Mouse (Mus musculus) neural tube, embryonic 10.5 days (tissue): ENCODE results near the gene Zfp92.

Source experiments
- DNase-seq: peaks from one replicate; pipeline ENCODE4 v3.0.0-alpha.2; 2017; ENCODE audit warnings: low spot score; ENCODE audit errors: extremely low spot score

Zfp92 gene

DNA sequence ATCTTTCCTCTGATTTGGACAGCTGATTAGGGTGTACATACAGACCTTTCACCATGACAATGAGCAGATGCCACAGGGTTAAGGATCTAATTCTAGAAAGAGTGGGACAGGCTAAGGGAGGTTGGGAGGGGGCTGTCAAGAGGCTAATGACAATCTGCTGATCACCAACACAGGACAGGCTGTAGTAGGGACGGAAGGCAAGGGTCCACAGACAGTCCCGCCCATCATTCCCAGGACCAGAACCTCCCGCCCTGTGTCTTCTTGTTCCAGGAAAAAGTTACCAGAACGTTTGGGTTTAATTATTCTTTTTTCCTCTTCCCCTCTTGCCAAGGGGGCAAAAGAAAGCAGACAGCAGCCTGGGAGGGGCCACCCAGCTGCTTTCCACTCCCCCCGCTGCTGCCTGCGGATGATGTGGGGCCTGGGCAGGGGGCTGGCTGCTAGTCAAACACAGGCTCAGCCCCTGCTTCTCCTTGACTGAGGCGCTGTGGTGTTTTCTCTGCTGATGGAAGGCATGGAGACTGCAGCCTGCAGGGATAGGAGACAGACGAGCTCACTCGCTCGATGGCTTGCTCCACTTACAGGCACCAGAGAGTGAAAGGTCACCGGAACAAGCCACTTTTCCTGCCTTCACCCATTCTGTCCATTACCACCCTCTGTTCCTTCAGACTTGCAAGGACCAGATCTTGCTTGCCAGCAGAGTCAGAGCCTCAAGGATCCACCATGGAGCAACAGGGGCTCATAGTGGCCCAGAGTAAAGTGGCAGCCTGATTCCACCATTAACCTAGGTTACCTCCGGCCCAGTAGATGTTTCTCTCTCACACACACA is 63.7 kb downstream of the Zfp92 start:
- DNase-seq, result no peak

DNA sequence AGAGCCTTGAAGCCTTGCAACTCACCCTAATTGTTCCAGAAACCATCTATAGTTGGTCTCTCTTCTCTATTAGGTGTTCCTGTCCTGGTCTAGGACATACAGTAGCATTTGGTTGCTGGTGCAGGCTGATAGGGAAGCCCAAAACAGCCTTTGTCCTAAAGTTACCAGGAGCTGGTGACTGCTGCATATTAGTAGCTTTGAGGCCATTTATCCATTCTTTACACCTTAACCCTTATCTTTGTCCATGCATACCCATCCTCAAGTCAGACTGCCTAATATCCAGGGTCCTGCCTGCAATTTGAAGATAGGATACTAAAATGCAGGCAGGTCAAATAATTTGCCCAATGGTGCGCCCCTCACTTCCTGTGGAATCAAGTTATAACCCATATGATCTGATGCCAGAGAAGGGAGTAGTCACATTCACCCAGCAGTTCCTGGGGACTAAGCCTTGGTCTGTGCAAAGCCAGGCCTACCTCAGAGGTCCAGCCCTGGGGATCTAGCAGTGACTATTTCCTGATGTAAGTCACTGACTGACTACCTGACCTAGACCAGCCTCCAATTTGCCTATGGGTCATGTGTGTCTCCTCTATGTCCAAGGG is 64.9 kb downstream of the Zfp92 start:
- DNase-seq, result no peak

DNA sequence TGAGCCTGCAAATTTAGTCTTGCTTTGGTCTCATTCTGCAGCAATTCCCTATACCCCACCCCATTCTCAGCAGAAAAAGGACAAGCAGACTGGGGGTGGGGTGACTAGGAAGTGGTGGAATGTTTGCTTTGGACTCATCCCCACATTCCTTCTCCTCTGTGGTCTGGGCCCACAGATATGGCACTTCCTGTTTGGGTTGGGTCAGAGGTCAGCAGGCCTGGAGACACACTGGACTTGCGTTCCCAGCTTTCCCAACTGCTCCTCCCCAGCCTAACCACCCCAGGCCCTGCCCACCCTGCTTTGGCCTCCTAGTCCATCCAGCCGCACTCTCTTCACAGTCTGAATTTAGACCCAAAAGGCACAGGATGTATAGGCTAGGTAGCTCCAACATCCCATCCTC is 65.7 kb downstream of the Zfp92 start:
- no peak for DNase-seq

DNA sequence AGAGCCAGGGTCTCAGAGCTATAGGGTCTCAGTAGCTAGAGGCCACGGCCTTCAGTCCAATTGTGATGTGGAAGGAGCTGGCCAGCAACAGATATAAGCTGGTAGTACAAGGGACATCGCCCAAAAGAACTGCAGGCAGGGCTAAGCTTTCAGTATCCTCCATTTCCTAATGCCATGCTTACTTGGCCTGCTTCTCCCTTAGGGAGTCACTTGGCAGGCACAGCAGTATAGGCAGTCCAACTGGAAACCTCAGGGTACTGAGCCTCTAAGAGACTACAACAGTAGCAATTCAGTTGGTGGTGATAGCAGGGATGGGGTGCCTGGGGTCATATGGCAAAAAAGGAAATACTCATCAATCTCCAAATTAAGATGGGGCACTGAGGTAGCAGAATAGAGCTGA is 66.6 kb downstream of the Zfp92 start:
- no peak for DNase-seq
